Mouse (Mus musculus): ENCODE measurements around the gene Ech1.

The Ech1 gene

DNA sequence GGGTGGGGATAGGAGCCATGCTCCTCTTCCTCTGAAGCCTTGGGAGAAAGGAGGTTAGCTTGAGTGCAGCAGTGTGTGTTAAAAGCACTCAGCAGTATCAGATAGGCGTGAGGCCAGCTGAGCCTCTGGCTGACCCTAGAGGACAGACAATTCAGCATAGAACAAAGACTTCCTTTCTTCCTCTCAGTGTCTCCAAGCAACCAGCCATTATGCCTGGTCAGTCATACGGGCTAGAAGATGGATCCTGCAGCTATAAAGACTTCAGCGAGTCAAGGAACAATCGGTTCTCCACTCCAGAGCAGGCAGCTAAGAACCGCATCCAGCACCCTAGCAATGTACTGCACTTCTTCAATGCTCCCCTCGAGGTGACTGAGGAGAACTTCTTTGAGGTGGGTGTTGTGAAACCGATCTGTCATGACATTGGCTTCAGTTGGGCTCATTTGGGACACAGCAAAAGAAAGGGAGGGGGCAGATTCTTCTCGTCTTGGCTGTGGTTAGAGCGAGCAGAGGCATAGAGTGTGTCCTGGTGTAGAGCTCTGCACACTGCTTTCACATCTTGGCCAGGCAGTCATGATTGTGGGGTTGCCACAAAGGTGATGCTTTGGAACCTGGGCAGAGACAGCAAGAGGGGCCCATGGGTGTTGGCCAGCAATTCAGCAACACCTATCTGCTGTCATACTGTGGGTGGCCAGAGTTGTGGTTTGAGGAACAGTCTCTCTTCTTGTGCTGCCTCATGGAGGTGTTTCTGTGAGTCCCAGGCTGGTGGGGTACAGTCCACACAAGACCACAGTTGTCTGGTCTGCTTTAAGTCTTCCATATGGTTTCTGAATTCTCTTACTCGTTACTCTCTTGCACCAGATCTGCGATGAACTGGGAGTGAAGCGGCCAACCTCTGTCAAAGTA lies 4.4 kb upstream of the Ech1 start:
- peak; percentile 86 for DNase-seq (ENCODE audit: low spot score)

DNA sequence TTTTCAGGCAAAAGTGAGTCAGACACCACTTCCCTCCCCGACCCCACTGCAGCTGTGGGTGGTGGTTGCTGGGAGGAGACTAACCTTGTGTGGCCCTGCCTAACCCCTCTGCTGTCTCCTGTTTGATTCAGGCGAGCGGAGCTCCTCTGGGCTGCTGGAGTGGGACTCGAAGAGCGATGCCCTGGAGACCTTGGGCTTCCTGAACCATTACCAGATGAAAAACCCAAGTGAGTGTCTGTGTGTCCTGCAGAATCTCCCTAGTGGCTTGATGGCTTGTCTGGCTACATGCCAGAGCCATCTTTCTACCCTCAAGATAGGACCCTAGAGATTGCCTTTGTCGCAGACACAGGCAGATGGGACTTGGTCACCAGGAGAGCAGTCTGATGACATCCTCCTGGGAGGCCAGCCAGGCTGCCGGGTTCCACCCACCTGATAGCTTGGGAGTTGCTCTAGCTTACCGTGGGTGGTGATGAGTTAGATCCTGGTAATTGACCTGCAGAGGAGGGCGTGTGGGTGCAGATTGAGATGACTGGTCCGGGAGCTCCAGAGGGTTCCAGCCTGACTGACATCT lies 3.7 kb upstream of the Ech1 start:
- DNase-seq (ENCODE audit: low spot score), result peak; percentile 72

DNA sequence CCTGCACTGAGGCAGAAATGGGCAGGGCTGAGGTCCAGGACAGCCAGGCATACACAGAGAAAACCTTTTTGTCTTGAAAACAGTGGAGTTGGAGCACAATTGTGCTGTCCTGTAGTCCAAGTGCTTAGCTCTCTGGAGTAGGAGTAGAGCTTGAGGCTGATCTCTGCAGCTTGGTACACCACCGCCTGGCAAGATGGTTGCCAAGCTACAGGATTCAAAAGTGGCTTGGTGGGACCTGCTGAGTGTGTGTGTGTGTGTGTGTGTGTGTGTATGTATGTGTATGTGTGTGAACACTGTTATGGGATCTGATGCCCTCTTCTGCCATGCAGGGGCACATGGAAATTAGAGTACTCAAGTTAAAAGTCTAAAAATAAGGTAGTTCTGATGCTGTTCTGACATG lies 2.5 kb upstream of the Ech1 start:
- DNase-seq (ENCODE audit: low spot score), result no peak

DNA sequence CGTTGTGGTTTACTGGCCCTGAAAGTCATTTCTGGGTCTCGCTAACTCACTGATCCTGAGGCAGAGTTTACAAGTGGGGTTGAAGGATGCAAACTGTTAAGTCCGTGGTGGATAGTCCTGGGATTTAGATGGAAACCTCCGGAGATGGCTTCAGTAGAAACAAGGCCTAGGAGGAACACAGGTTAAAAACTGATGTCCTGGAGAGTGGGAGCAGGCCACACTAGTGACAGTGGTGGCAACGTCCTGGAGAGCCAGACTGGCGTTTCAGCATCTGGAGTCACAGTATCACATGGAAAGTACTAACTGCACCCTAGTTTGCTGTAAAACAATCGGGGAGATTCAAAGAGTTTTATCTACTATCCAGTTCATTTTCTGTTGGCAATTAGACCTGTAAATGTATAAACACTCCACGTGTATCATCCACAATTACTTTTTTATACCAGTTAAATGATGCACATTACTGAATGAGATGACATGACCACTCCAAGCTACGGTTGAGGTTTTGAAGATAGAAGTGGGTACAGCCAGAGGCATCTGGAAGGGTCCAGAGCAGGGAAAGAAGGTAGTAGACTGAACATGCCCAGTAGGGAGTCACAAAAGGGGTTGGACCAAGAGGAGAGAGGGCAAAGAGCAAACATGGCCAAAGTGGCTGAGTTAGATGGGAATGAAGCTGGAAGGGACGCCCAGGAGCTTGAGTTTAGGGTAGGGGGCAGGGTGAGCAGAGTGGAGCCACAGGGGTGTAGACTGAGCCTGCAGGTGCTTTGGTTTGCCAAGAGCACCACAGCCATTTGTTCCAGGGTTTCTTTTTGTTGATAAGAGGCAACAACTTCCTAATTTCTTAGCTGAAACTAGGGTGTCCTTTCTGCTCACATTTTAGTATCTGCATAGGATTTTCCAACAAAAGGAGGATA lies 1.8 kb upstream of the Ech1 start:
- no peak for DNase-seq (ENCODE audit: low spot score)

DNA sequence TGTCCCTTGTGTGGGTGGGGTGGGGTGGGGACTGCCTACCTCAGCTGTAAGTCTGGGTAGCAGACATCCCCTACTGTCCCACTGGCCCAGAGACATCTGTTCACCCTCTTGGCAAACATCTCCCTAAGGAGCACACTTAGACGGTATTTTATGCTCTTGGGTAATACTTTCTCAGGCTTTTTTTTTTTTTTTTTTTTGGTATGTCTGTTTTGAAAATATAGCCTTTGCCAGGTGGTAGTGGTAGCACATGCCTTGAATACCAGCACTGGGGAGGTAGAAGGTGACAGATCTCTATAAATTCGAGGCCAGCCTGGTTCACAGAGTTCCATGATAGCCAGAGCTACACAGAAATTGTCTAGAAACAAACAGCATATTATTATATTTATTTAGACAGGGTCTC lies 1.1 kb upstream of the Ech1 start:
- DNase-seq (ENCODE audit: low spot score), result no peak

DNA sequence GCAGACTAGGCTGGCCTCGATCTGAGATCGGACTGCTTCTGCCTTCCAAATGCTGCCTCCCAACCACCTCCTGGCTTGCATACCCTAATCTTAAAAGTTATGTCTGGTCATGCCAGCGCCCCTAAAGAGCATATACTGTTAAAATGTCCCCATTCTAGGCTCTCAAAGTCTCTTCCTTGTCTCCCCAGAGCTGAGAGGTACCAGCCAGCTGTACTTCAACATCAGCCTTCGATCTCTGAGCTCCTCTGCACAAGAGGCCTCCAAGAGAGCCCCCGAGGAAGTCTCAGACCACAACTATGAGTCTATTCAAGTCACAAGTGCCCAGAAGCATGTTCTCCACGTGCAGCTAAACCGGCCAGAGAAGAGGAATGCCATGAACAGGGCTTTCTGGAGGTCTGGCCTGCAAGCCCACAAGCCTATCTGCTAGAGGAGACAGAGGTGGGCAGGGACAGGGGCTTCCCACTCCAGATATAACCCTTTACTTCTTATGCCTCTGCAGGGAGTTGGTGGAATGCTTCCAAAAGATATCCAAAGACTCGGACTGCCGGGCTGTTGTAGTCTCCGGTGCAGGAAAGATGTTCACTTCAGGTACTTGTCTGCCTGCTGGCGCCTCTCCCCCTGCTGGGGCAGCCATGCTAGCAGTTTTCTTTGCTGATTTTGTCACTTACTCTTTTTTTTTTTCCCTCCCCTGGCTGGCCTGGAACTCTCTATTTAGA lies 827 bp downstream of the Ech1 start:
- peak; percentile 58 for DNase-seq (ENCODE audit: low spot score)

DNA sequence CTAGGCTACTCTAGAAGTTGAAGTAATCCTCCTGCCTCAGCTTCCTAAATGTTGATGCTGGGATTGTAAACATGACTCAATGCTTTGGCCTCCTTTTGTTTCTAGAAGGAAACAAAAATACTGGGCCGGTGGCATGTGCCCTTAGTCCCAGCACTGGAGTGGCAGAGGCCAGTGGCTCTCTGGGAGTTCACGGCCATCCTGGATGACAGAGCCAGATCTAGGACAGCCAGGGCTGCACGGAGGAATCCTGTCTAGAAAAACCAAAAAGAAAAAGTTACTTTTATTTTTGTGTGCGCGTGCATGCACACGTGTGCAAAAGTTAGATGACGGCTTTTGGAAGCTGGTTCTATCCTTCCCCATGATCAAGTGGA lies 1.4 kb downstream of the Ech1 start:
- DNase-seq (ENCODE audit: low spot score), result no peak

DNA sequence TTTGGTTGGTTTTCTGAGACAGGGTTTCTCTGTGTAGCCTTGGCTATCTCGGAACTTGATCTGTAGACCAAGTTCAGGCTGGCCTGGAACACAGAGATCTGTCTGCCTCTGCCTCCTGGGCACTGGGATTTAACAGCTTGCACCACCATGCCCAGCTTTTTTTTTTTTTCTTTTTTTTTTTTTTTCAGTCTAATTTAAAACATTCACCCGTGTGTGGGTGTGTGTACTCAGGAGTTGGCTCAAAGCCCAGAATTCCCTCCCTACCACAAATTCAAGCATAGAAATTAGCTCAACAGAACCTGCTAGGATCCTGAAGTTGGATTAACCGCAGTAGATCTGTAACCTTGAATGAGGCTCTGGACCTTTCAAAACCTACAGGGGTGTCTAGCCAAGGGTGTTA lies 2.3 kb downstream of the Ech1 start:
- DNase-seq (ENCODE audit: low spot score), result peak; percentile 68

DNA sequence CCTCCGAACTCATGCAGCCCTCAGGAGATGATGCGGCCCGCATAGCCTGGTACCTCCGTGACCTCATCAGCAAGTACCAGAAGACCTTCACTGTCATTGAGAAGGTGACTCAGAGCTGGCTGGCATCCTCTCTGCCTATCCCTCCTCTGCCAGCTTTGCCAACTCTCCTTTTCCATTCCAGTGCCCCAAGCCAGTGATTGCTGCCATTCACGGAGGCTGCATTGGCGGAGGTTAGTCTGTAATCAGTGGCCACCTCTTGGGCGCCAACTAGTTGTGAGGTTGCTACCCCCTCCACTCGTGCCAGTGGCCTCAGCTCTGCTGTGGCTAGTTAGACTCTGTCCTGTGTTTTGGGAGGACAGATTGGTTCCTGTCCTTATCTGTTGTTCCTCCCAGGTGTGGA lies 4.8 kb downstream of the Ech1 start:
- no peak for DNase-seq (ENCODE audit: low spot score)

DNA sequence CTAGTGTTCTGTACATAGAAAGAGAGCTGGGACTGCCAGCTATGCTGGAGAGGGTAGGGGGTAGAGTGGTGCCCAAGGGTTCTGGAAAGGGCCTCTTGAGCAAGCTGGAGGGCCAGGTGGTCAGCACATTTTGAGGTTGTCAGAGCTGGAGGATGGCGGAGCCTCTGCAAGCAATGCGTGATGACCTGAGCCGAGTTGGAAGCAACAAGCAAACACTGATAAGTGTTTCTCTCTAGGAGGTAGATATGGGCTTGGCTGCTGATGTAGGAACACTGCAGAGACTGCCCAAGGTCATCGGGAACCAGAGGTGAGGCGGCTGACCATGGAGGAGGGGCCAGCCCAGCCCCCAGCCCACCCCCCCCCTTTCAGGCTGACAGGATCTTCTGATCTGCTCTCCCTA lies 6.0 kb downstream of the Ech1 start:
- no peak for DNase-seq (ENCODE audit: low spot score)

DNA sequence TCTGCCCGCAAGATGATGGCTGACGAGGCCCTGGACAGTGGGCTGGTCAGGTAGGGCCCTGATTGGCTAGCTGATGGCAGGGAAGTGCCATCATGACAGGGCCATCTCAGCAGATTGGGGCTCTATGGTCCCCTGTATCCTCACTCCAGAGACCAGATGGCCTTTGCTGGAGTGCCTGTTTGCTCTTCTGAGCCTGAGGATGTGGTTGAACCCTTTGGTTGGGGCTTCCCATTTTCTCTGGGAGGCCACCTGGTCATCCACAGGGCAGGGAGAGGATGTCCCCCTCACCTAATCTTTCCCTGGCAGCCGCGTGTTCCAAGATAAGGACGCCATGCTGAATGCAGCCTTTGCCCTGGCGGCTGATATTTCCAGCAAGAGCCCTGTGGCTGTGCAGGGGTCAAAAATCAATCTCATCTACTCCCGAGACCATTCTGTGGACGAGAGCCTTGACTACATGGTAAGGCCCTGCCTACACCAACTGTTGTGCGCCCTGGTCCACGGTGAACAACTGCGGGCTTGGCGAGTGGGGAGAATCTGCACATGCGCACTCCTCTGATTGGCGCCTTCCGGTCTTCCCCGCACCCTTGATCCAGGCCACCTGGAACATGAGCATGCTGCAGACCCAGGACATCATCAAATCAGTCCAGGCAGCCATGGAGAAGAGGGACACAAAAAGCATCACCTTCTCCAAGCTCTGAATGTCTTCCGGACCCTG lies 6.6 kb downstream of the Ech1 start:
- DNase-seq (ENCODE audit: low spot score), result no peak

DNA sequence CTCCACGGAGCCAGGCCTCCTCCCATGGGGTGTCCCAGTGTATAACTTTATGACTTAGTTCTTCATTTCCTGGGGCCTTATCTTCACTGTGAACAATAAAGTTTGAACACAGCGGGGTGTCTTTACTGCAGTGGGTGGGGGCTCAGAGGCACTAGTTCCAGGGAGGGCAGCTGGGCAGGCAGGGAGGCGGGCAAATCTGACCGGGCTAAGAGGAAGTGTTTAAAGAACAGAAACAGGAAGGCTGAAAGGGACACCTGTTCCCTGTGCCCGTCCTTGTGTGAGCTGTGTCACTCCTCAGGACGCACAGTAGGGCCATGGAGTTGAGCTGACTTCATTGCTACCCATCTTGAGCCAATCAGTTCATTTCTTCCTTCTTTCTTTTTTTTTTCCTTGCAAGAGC lies 7.1 kb downstream of the Ech1 start:
- DNase-seq (ENCODE audit: low spot score), result no peak

DNA sequence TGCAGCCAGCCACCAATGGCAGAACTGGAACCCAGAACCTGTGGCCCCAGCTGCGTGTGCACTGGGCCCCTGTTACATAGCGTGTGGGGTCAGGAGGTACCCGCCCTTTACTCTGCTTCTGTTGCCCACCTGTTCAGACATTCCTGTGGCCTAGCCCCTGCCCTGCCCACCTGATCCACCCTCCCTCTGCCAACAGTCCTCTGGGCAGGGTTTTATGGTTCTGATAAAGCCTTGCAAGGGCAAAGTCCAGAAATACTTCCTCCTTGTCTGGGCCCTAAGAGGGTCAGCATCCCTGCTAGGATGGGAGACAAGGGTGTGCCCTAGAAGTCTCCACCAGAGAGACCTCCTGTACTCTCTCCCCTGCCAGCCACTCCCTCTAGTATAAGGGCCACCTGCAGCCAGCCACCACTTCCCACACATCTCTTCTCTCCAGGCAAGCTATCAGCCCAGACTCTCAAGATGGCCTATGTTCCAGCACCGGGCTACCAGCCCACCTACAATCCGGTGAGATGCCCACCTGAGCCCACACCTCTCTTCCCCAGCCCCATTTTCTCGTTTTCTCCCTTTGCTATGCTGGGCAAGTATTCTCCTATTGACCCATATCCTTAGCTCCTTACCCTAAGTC lies 8.8 kb downstream of the Ech1 start, which contains the start of gene Lgals4:
Gene Lgals4, plus strand, starts transcription at position 132 of the 625 bp plus-strand sequence.
- DNase-seq (ENCODE audit: low spot score), result no peak

DNA sequence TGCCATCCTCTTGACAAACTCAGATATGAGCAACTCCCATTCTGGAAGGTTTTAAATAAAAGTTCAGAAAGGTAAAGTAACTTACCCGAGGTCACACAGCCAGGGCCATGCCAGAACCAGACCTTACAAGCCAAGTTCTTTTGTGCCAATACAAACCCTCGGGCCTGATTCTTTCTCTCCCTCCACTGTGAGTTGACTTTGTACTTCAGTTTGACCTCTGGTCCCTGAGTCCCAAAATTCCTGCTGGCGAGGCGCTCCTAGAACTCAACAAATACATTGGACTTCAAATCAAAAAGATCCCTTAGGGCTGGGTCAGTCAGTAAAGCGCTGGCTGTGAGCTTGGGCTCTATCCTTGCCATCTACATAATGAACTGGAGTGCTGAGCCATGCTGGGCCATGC lies 11.9 kb downstream of the Ech1 start:
- DNase-seq (ENCODE audit: low spot score), result no peak

DNA sequence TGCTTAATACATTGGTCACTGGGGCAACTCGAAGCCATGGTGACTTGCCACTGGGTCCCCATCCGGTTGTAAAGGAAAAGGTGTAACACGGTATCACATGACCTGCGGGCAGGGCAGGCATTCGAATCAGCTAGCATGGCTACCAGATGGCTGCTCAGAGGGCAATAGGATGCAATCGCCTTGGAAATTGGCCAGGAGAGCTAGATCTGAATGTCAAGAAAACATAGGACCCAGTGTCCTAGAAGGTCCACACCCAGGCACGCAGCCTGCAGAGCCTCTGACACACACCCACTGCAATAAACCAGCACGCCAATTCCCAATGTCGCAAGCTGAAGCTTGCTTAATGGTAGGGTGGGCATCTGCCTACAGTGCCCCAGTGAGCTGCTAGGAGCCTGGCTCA lies 13.3 kb downstream of the Ech1 start:
- DNase-seq (ENCODE audit: low spot score), result no peak

DNA sequence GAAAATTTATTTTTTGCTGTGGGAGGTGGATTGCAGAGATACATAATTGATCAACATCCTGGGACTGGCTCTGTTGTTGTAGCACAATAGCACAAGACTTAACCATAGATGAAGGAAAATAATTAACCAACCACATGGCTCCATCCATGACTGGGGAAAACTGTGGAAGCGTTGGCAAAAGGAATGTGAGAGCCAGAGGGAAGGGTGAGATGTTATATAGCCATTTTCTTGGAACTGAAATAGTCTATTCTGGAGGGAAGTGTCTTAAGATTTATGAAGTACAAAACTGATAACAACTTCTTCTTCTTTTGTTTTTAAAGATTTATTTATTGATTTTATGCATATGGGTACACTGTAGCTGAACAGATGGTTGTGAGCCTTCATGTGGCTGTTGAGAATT lies 22.3 kb downstream of the Ech1 start:
- DNase-seq (ENCODE audit: low spot score), result no peak

DNA sequence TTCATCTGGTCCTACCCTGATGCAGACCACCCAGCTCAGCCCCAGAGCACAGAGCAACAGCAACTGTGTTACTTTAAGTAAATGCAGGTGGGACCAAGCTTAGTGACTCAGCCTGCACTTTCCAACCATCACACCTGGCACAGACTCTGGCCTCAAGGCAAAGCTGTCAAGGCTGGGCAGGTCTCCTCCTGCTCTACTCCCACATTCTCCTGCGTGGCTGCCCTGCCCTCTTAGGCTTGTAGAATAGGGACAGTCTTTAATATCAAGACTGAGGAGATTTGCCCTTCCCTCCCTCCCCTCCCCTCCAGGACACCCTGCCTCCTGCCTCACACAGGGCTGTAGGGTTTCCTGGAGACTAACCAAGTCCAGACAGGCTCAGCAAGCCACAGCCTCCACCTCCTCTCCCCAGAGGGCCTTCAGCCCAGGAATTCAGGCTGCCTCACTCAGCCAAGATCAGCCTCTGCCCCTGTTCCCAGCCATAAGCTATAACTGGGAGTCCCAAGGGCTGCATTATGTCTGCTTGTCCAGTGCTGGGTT lies 24.8 kb downstream of the Ech1 start:
- no peak for DNase-seq (ENCODE audit: low spot score)

DNA sequence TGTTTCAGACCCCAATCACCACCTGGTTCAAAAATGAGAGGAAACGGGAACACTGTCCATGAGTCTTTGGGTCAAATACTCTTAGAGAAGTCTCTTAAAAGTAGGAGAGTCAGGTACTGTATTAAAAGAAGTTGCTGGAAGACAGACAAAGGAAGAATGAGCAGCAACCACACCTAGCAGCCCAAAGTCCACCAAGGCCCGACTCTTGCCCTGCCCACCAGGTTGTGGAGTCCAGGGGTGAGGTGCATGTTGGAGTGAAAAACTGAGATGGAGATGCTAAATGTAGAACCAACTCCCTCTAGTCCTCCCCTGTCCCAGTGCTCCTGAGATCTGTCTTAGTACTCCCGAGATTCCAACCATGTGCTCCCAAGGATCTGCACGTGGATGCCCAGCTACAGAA lies 25.6 kb downstream of the Ech1 start:
- no peak for DNase-seq (ENCODE audit: low spot score)

DNA sequence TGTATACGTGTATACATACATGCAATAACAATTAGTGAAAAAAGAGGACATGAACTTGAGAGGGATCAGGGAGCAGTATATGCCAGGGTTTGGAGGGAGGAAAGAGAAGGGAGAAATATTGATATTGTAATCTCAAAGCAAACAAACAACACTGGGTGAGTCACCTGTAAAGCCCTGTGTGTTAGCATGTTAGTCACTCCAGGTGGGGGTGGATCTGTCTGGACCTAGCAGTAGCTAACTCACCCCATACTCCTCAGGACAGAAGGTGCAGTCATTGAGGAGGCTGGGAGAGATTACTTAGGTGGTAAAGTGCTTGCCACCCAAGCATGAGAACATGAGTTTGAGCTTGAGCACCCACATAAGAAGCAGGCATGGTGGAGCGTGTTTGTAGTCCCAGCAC lies 34.9 kb downstream of the Ech1 start:
- DNase-seq (ENCODE audit: low spot score), result no peak

DNA sequence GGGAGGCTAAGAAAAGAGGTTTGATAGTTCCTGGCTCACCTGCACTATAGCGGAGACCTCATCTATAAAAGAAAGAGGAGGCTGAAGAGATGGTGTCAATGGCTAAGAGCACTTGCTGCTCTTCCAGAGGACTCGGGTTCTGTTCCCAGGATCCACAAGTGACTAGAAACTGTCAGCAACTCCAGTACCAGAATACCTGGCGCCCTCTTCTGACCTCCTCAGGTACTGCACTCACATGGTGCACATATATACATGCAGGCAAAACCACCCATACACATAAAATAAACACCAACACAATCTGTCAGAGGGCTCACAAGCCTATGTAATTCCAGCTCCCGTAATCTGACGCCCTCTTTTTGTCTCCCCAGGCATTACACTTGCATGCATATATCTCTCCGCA lies 35.9 kb downstream of the Ech1 start:
- peak; percentile 53 for DNase-seq (ENCODE audit: low spot score)
